Mouse (Mus musculus) erythroblast, embryonic 14.5 days (primary cell): ENCODE data around the gene Krtap11-1.

ENCODE experiments used
- GATA1 ChIP-seq: IDR thresholded peaks from 2 replicates; pipeline ENCODE4 v1.6.1; 2012; ENCODE audit warnings: low read length, inconsistent platforms, mixed read lengths
- TAL1 ChIP-seq: IDR thresholded peaks from 3 replicates; pipeline ENCODE4 v1.6.1; 2012; ENCODE audit warnings: low read length, inconsistent platforms, mixed read lengths

GRCm38 (mm10) chr16:89613726-89614125 lies 42.7 kb upstream of the Krtap11-1 start:
- TF ChIP-seq GATA1: no peak
- no peak for TF ChIP-seq TAL1
